Mouse (Mus musculus) telencephalon, adult 2 months (tissue): Measurements from ENCODE around the gene Usf1.

Source experiments
- DNase-seq: peaks from one replicate; pipeline ENCODE4 v3.0.0-alpha.2; 2011; ENCODE audit warnings: low read depth, low spot score

The Usf1 gene

DNA sequence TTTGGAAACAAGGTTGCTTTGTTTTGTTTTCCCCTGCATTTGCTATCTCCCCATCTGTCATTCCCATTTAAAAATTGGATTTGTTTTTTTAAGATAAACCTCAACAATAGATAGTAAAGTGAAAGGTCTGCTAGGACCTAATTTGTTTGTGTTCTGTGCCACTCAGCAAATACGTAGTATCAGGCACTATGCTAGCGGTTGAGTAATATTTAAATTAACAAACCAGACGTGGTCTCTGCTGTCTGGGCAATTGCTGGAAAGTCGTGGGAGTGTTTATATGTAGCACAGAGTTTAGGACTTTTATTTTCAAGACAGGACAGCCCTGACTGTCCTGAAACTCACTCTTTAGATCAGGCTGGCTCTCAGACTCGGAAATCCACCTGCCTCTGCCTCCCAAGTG lies 41.4 kb downstream of the Usf1 start:
- DNase-seq = no peak

DNA sequence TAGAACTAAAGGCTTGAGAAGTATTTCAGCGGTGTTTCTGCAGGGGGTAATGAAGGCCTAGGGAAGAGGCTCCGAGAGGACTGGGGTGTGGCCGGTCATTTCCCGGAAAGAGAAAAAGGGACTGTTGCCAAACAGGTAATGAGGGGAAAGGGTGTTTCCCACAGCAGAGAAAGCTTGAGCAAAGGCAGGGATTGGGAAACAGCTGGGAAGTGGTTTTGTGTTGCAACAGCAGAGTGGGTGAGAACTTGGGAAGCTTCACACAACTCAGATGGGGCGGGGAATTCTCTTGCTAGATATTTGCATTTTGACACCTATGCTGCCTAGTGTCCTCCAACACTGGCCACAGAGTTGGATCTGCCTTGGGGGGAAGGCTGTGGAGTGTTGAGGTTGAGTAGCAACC lies 41.8 kb downstream of the Usf1 start:
- no peak for DNase-seq

DNA sequence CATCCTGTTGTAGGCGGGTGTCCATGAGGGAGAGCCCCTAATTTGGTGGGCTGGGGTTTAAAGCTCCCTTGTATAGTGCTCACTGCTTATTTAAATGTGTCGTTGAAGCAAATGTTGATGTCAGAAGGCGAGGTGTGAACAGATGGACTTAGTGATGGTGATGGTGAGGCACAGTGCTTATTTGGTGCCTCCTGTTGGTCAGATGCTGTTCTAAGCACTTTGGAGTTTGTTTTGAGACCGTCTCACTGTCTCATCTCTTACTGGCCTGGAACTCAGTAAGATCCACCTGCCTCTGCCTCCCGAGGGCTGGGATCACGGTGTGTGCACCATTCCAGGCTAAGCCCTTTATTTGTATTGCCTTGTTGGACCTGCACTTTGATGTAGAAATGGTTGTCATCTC lies 43.8 kb downstream of the Usf1 start:
- no peak for DNase-seq

DNA sequence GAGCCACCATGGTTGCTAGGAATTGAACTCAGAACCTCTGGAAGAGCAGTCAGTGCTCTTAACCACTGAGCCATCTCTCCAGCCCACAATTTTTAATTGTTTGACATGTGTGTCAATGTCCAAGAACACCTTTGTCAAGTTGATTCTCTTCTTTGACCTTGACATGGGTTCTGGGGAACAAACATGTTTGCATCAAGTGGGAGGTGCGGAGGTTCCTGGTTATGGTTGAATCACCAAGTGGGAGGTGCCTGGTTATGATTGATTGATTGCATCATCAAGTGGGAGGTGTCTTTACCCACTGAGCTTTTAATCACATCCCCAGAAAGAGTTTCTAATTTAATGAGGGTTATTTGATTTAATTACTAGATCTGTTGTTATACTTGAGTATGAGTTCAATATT lies 46.5 kb downstream of the Usf1 start:
- no peak for DNase-seq

DNA sequence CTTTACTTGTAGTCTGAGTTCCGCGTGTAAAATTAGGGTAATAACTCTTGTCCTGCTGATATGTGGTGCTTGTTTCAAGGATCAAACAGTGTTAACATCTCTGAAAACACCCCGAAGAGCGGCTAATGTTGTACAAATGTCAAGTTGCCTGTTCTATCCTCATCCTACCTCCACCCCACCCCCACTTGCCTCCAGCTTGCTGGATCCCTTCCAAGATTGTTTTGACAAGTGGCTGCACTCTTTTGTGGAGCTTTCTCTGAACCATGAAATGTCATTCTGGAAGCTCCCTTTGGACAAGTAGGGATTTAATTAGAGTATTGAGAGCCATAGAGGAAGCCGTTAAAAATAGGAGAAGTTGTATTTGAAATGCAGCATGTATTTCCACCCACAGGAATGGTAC lies 48.7 kb downstream of the Usf1 start:
- no peak for DNase-seq

DNA sequence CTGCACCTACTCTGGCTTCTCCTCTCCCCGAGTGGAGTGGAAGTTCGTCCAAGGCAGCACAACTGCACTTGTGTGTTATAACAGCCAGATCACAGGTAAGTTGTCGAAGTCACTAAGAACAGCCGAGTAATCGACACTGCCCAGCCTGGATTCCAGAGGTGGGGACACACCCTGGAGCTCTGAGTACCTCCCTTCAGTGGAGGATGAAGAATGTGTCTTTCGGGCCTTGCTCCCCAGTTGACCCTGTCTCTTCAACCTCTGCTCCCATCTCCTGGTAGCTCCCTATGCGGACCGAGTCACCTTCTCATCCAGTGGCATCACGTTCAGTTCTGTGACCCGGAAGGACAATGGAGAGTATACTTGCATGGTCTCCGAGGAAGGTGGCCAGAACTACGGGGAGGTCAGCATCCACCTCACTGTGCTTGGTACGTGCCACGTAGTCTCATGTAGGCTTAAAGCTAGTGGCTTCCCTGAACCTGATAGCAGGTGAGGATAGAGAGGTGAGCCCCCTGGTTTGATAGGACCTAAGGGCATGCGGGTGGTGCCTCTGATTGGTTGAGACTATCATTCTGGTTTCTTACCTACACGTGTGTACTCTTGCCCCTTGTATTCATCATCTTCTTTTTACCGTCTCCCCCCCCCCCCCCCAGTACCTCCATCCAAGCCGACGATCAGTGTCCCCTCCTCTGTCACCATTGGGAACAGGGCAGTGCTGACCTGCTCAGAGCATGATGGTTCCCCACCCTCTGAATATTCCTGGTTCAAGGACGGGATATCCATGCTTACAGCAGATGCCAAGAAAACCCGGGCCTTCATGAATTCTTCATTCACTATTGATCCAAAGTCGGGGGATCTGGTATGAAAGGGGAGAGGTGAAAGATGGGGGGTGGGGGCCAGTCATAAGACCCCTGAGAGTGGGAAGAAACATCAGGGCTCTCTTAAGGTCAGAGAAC lies 49.7 kb downstream of the Usf1 start:
- no peak for DNase-seq

DNA sequence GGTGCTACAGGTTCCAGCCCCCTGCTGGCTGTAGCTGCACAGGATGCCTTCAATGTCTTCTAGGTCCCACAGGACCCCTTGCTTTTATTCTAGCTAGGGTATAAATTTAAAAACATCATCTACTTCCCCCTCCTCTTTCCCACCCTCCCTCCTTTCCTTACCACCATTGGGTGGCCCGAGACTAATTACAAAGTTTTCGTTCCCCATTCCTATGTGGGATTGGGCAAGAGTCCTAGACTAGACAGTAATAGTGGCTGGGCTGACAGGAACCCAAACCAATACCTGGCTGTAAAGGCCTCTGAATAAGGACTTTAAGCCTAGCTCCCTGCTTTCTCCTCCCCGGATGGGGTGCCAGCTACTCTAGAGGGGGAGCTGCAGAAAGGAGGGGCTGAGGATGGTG lies 52.0 kb downstream of the Usf1 start:
- DNase-seq = no peak

DNA sequence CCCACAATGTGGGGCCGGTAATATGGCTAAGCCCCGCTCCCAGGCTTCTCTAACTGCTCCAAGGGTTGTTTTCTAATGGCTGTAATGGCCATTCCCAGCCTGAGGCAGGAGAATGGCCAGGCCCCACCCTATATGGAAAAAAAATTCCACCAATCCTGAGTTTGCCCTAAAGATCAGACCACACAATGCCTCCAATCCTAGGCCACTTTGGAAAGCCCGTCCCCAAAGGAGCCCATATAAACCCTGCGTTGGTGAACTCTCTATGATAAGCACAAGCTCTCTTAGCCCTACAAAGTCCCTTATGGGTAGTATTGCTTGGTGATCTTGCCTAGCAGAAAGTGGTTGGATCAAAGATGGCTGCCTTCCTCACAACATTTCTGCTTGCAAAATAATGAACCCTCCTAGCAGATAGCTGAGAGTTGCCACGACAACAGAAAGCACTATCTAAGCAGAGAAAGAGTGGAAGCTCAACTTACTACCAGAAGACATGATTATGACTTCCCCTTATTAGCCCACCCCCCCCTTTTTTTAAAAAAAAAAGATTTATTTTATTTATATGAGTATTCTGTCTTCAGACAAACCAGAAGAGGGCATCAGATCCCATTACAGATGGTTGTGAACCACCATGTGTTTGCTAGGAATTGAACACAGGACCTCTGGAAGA lies 54.8 kb downstream of the Usf1 start:
- no peak for DNase-seq

DNA sequence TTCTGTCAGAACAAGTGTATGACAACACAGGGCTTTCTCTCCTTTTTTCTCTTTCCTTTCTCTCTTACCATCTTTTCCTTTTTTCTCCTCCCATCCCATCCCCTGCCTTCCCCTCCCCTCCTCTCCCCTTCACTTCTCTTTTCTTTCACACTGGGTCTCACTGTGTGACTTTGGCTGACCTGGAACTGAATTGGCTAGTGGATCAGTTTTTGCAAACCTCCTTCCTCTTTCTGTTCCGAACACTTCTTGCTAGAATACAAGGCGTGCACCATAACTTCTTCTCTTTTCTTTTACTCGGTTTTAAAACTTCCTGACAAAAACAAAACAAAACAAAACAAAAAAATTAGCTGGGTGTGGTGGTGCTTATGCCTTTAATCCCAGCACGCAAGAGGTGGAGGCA lies 55.5 kb downstream of the Usf1 start:
- no peak for DNase-seq
